Mouse (Mus musculus): ENCODE results near the gene Slc47a2.

The Slc47a2 gene

GRCm38 (mm10) chr11:61342505-61343420 is at the start of gene Slc47a2:
TSS of gene Slc47a2 (minus strand) at chr11:61342860.
- DNase-seq = peak; percentile 73

DNA sequence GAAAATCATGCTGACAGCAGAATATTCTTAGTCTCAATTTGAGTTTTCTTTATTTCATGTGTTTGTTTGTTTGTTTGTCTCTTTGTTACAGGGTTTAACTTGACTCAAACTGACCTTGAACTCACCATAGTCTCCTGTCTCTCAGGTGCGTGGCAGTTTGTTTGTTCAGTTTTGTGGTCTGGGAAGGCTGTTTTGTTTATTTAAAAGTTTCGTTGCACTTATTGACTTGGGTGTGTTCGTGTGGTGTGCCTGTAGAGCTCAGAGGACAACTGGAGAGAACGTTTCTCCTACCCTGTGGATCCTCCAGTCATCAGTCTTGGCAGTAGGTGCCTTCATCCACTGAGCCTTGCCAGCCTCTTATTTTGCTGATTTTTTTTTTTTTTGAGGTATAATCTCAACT is 46.3 kb upstream of the Slc47a2 start:
- no peak for DNase-seq

DNA sequence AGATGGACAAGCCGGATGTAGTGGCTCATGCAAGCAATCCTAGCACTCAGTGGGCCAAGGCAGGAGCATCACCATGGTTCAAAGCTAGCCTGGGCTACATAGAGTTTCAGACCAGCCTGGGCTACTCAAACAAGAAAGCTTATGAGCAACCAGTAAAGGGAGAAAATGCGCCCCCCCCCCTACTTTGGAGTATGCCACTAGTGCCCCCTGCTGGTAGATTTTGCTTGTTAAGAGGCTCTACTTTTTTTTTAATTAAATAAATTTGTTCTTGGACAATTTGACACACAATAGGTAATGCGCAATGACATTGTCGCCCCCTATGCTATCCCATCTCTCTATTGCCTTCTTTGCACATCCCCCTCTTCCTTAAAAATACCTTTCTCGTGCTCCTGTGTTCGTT is 45.4 kb upstream of the Slc47a2 start:
- peak; percentile 73 for DNase-seq

- no peak for DNase-seq
These were observed 44.6 kb upstream of the Slc47a2 start for GRCm38 (mm10) chr11:61387233-61387632.

DNA sequence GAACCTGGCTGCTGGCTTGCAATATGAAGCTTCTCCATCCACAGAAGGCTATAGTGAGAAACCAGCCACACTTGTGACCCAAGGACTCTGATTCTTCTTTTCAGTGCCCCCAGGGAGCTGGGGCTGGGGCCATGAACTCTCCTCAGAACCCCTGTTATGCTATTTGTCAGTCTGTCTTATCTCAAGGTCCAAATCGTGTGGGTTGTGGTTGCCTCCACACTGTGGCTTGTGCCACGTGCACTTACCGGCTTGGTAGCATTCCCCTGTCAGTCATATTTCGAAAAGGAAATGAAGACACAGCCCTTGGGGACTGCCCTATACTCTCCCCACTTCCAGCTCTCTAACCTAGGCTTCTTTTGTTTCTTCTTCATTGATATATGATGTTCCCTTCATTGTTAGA is 43.1 kb upstream of the Slc47a2 start:
- no peak for DNase-seq

DNA sequence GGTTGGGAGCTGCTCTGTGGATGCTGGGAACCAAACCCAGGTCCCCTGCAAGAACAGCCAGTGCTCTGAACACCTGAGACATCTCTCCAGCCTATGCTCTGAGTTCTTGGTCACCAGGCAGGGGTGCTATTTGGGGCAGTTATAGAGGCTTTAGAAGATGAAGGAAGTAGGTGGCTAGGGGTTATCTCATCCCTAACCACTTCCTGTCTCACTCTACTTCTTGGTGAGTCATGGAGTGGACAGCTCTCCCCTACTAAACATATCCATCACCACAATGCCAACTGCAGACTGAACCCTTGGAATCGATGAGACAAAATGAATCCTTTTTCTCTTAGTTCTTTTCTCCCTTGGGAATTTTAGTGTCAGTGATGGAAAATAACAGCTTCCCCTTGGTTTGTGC is 38.6 kb upstream of the Slc47a2 start:
- DNase-seq = no peak

- DNase-seq = no peak
These were observed 36.0 kb upstream of the Slc47a2 start for GRCm38 (mm10) chr11:61378651-61379050.

DNA sequence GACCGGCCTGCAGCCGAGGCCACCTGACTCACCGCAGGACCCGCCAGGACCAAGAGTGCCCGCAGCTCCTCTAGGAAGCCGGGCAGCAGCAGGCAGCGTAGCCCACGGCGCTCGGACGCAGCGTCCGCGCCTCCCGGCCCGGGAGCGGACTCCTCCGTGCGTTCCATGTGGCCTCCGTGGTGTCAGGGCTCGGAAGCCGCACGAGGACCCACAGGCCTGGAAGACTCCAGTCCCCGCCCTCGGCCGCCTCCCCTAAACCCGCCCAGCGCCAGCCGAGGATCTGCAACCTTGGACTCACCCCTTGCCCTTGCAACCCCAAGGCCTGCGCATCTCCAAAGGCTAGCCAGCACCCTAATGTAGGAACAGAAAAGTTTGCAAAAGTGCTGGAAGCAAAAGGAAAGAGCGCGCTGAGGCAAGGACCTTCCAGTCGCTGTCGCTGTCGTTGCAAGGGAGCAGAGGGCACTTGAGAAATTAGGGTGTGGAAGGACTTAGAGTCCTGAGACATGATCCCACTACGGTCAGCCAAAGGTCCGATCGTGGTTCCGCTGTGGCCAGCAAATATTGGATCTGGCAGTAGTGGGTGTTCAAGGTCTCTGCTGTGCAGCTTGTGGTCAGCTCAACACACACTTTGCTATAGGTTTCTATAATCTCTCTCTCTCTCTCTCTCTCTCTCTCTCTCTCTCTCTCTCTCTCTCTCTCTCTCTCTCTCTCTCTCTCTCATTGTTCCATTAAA is 35.4 kb upstream of the Slc47a2 start, which contains the start of gene Slc47a1:
Gene Slc47a1, minus strand, starts transcription at position 465 of the 733 bp plus-strand sequence.
- peak; percentile 41 for DNase-seq

DNA sequence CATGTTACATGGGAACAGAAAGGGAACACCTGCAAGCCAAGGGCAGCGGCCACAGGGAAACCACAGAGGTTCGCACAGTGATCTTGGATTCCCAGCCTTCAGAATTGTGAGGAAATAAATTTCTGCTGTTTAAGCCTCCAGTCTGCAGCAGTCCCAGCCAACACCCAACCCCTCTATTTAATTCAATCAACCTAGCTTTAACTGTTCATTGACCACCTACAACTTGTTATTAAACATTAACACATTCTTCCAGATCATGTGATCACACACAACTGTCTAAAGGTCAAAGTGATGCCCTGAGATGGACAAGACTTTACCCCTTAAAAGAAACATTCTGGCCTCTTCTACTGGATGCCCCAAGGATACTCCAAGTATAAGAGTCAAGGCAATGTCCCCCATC is 26.0 kb upstream of the Slc47a2 start:
- DNase-seq = no peak

DNA sequence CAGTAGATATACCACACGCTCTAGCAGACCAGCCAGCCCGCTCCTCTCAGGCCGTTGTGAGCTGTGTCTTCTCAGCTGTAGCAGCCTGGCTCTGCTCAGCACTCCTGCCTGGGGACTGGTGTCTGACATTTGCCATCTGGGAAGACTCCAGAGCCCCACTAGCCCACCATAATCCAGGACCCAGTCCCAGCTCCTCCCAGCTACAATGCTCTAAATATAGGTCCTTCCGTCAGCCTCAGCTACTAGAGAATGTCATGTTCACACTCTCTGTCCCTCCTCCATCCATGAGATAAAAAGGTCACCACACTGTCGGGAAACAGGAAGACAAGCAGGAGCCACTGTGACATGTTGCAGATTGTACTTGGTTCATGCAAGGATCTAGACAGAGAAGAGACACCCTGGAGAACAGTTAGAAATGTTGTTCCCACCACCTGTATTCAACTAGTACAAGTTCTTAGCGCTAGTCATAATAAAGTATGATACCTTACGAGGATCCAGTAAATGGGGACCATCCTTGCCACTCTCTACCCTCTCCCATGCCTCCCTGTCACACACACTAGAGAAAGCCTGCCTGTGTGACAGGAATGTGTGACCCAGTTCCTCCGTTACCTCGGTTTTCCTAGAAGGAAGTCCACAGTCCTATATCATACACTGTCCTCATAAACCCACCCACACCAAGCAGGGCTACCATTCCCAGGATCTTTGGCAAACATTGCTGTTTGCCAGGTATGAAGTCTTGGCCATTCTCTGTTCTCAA is 24.0 kb upstream of the Slc47a2 start:
- DNase-seq = no peak

DNA sequence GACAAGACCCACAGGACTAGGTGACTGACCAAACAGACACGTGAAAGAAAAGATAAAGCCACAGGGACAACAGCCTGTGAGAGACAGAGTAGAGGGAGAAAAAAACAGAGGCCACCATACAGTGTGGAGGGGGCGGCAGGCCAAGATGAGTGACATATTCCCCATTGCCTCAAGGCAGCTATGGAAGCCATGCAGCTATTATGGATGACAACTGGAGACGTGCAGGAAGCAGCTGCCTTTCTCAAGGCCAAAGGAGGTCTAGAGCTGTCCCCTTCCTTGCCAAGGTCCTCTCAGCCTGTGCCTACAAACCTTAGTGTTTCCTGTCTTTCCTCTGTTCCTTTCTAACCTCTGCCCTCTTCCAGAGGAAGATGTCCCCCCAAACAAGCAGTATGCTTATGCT is 23.3 kb upstream of the Slc47a2 start:
- DNase-seq = no peak

- no peak for DNase-seq
These were observed 21.4 kb upstream of the Slc47a2 start for GRCm38 (mm10) chr11:61364096-61364495.

DNA sequence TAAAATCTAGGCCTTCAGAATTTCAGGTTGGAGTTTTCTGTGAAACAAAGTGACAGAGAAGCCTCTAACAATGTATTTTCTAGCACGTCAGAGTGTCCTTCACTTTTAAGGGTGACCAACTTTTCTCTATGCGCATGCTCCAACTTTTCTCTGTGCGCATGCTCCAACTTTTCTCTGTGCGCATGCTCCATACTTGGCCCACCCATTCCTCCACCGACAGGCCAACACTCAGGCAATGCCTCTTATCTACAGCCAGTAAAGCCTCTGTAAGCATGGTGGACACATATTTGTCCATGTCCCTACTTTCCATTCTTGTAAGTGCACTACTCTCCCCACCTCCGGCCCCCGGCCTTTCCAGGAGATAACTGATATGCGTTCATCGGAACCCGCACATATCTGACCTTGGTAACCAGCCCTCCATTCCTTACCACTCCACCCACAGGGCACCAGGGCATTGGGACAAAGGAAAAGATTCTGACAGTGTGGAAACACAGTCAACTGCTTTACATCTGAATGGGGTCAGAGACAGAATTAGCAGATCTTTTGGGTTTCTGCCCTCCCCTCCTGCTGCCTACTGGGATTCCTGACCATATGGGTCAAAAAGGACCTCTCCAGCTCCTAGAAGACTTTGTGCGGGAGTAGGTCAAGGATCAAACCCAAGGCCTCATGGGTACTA is 19.0 kb upstream of the Slc47a2 start:
- DNase-seq = no peak

- DNase-seq = no peak
These were observed 13.9 kb upstream of the Slc47a2 start for GRCm38 (mm10) chr11:61356600-61356999.

DNA sequence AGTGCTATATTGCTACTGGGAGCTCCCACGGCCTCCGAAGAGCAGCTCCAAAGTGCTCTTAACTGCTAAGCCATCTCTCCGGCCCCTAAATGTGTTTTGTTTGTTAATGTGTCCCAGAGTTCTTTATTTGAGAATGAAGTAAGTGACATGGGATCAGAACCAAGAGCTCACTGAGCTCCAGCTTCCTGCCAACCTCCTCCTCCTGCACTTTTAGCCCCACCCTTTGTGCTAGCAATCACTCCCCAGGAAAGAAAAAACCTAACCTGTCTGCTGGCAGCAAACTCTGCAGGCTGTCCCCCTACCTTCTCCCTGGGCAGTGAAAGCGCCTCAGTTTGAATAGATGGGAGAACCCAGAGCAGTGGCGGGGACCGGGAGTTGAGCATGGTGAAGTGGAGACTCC is 13.5 kb upstream of the Slc47a2 start:
- DNase-seq = no peak

DNA sequence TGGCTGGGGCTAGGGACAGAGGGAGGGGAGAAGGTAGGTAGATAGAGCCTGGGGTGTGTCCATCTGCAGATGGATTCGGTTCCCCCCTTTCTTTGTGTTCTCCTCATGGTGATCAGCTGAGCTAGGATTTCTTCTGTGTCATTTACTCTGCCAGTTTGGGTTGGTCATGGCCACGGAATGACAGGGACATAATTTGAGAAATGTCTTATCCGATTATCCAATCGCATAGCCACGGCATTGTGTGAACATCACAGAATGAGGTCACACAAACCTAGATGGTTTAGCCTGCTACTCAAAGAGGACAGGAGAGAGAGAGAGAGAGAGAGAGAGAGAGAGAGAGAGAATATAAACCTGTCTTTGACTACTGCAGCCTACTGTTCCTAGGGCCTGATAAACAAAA is 12.7 kb upstream of the Slc47a2 start:
- peak; percentile 83 for DNase-seq

- no peak for DNase-seq
These were observed 11.7 kb upstream of the Slc47a2 start for GRCm38 (mm10) chr11:61354346-61354745.

DNA sequence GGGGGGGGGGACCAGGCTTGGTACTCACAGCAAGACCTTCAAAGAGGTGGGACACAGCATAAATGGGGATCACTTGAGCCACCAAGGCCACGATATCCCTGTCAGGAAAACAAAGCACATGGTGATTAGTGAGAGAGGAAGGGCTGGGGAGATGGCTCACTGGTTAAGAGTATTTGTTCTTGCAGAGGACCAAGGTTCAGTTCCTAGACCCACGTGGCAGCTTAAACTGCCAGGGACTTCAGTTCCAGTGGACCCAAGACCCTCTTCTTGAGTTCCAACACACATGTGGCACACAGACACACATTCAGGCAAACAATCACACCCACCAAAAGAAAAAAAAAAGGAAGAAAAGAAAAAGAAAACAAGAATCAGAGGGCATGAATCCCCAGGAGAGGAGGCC is 10.4 kb upstream of the Slc47a2 start:
- DNase-seq = no peak

DNA sequence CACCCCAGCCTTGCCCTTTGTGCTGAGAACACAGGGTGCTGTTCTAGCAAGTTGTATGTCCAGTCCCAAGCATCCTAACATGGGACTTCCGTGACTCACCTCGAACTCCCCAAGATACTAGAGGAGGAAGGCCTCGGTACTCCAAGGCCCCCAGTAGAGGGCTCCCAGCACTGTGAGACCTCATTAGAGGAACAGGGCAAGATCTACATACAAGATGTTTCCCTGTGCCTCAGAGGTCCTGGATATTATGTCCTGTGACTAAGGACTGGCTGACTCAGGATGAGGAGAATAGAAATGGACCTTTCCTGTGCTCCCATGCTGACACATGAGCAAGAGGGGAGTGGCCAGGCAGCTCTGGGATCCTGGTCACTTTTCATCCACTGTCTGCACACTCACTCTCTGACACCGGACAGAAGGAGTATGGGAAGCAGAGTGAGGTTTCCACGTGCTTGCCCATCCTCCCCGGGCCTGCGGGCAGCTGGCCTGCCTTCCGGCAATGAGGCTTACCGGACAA is 9.5 kb upstream of the Slc47a2 start:
- DNase-seq = peak; percentile 71

DNA sequence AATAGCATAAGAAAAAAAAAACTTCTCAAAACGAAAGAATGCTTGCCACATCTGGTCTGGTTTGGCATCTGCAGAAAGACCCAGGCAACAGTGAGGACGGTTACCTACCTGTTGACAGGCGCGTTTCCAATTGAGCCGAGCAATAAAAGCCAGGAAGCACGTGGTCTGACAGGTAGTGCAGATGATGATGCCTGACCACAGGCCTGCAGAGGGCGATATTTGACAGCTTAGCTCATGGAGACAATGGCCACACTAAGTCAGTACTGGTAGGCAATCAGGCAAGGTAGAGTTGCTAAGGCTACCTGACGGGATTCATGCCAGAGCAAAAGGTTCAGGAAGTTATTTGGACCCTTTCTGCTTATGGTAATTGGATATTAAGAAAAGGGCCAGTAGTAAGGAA is 6.7 kb upstream of the Slc47a2 start:
- peak; percentile 72 for DNase-seq

GRCm38 (mm10) chr11:61346133-61346532 is 3.5 kb upstream of the Slc47a2 start:
- DNase-seq = peak; percentile 21

DNA sequence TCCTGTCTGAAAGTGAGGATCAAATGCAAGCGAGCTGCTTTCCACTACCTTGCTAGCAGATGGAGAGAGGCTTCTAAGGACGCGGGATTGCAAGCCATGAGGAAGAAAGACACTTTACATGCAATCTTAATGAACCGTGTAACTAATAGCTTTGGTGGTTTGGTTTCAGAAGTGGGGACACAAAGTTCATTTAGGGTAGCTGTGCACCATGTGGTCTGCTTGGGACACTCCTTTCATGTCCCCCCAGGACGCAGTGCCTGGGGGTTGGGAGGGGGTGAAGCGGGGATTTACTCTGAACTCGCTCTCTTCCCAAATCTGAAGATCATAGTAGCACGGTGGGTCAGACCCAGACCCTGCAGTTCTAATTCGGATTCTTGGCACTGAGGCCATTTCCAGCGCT is 689 bp downstream of the Slc47a2 start:
- DNase-seq = peak; percentile 19

Measured in retina, postnatal 1 day (tissue).